ENCODE assay signal across 10 mouse cellular contexts in genomic region chr7:45343543-45343942, GRCm38 (mm10). TPM values are rescaled to one million over a fixed set of nuclear protein-coding genes. Genes with fewer than 3 reads are reported as not detected.
A peak's percentile ranks its signal among the peaks of the same experiment; 100 is the strongest.
DNase-seq lines count a peak whose midpoint lies in the region; ATAC-seq and TF ChIP-seq lines count a peak whose summit lies in the region.
"Had no signal": no experiment of that assay in that cellular context is flagged by ENCODE, and none has a peak within 500 bp of the region (broad histone marks: within the 10 kb centered on the region; RNA-seq: fewer than 3 reads in every experiment).

No protein-coding gene starts in this region.

- no peak for DNase-seq in forebrain, postnatal 0 days
- DNase-seq in lung, postnatal 14 days: peak; percentile 15
- DNase-seq in lung, postnatal 25 days (ENCODE audit: low spot score): no peak
- DNase-seq in G1E (ENCODE audit: low spot score): no peak
- DNase-seq in stomach, postnatal 0 days (ENCODE audit: low spot score): peak; percentile 43
- DNase-seq in layer of hippocampus, adult 8-10 months (ENCODE audit: low spot score in 2 of 2): no peak

- no peak overlapping the region for H3K27ac ChIP-seq in forebrain, postnatal 0 days (ENCODE audit: low read depth, low read length)
- no peak overlapping the region for H3K27ac ChIP-seq in forebrain, embryonic 13.5 days
- no peak overlapping the region for H3K27ac ChIP-seq in stomach, postnatal 0 days (replicated peaks)
- H3K27ac ChIP-seq in forebrain, embryonic 15.5 days (replicated peaks): no peak overlapping the region
- H3K27ac ChIP-seq: lung, embryonic 15.5 days; neural tube, embryonic 13.5 days had no signal

- no peak overlapping the region for H3K4me2 ChIP-seq in forebrain, postnatal 0 days (ENCODE audit: low read depth)
- H3K4me2 ChIP-seq in forebrain, embryonic 13.5 days: no peak overlapping the region
- H3K4me2 ChIP-seq in stomach, postnatal 0 days (replicated peaks; ENCODE audit: low read depth): no peak overlapping the region
- H3K4me2 ChIP-seq in forebrain, embryonic 15.5 days (replicated peaks): no peak overlapping the region
- H3K4me2 ChIP-seq: lung, embryonic 15.5 days; neural tube, embryonic 13.5 days had no signal

- no peaks in the 10 kb centered on the region for H3K4me1 ChIP-seq in forebrain, postnatal 0 days (ENCODE audit: insufficient read depth)
- H3K4me1 ChIP-seq in forebrain, embryonic 13.5 days: peaks cover 28% of the 10 kb centered on the region
- peaks cover 34% of the 10 kb centered on the region for H3K4me1 ChIP-seq in G1E (ENCODE audit: insufficient read depth, low read depth, low read length)
- peaks cover 15% of the 10 kb centered on the region; the same call in 1 of the 2 replicates for H3K4me1 ChIP-seq in stomach, postnatal 0 days (replicated peaks; ENCODE audit: control insufficient read depth, insufficient read depth)
- peaks cover 29% of the 10 kb centered on the region for H3K4me1 ChIP-seq in forebrain, embryonic 15.5 days

- no peaks in the 10 kb centered on the region for H3K9me3 ChIP-seq in forebrain, postnatal 0 days (ENCODE audit: low read length)
- H3K9me3 ChIP-seq in forebrain, embryonic 13.5 days (replicated peaks): no peaks in the 10 kb centered on the region
- no peaks in the 10 kb centered on the region for H3K9me3 ChIP-seq in G1E (replicated peaks)
- no peaks in the 10 kb centered on the region for H3K9me3 ChIP-seq in stomach, postnatal 0 days (ENCODE audit: control insufficient read depth, low read length)
- H3K9me3 ChIP-seq in forebrain, embryonic 15.5 days: no peaks in the 10 kb centered on the region
- H3K9me3 ChIP-seq: lung, embryonic 15.5 days; neural tube, embryonic 13.5 days had no signal

- peak; percentile 38 for TF ChIP-seq CTCF in forebrain, postnatal 0 days (IDR thresholded peaks at IDR 0.05; ENCODE audit: low read depth)
- TF ChIP-seq CTCF in G1E (IDR thresholded peaks at IDR 0.05; ENCODE audit: low read depth, low read length): 0 out of 2 replicates have a peak, but pooled peaks have one; percentile 20
- peak; percentile 60 for TF ChIP-seq CTCF in stomach, postnatal 0 days (IDR thresholded peaks at IDR 0.05; ENCODE audit: low read depth)

- no peak overlapping the region for H3K4me3 ChIP-seq in forebrain, postnatal 0 days (ENCODE audit: low read depth, low read length)
- no peak overlapping the region for H3K4me3 ChIP-seq in forebrain, embryonic 13.5 days
- H3K4me3 ChIP-seq in G1E (ENCODE audit: low read depth, low read length): no peak overlapping the region
- no peak overlapping the region for H3K4me3 ChIP-seq in stomach, postnatal 0 days (ENCODE audit: low read depth, low read length)
- no peak overlapping the region for H3K4me3 ChIP-seq in forebrain, embryonic 15.5 days
- H3K4me3 ChIP-seq: lung, embryonic 15.5 days; neural tube, embryonic 13.5 days had no signal

- peaks cover 5% of the 10 kb centered on the region; the same call in 1 of the 2 replicates for H3K27me3 ChIP-seq in forebrain, postnatal 0 days (ENCODE audit: insufficient read depth, low read length)
- peaks cover 3% of the 10 kb centered on the region; the same call in 1 of the 2 replicates for H3K27me3 ChIP-seq in forebrain, embryonic 13.5 days
- H3K27me3 ChIP-seq in G1E (ENCODE audit: insufficient read depth, low read length): peaks cover 42% of the 10 kb centered on the region
- no peaks in the 10 kb centered on the region for H3K27me3 ChIP-seq in stomach, postnatal 0 days (ENCODE audit: control insufficient read depth, insufficient read depth, low read length)
- H3K27me3 ChIP-seq in forebrain, embryonic 15.5 days: peaks cover 5% of the 10 kb centered on the region; the same call in 1 of the 2 replicates
- H3K27me3 ChIP-seq: lung, embryonic 15.5 days had no signal

- WGBS in forebrain, postnatal 0 days: 30% methylated on average over 13 of the region's 13 CpGs
- 32% methylated on average over 12 of the region's 13 CpGs for WGBS in forebrain, embryonic 13.5 days
- 28% methylated on average over 13 of the region's 13 CpGs for WGBS in stomach, postnatal 0 days
- WGBS in forebrain, embryonic 15.5 days: 27% methylated on average over 13 of the region's 13 CpGs

- H3K9ac ChIP-seq in forebrain, postnatal 0 days: no peak overlapping the region
- no peak overlapping the region for H3K9ac ChIP-seq in forebrain, embryonic 13.5 days
- no peak overlapping the region for H3K9ac ChIP-seq in stomach, postnatal 0 days (ENCODE audit: low read length)
- H3K9ac ChIP-seq in forebrain, embryonic 15.5 days (replicated peaks): no peak overlapping the region
- H3K9ac ChIP-seq: lung, embryonic 15.5 days; neural tube, embryonic 13.5 days had no signal

- no peak for ATAC-seq in forebrain, postnatal 0 days
- no peak for ATAC-seq in forebrain, embryonic 13.5 days
- no peak for ATAC-seq in G1E (ENCODE audit: extremely low read depth, insufficient number of reproducible peaks, low FRiP score, poor library complexity, severe bottlenecking)
- no peak for ATAC-seq in stomach, postnatal 0 days (ENCODE audit: low FRiP score, low TSS enrichment)
- ATAC-seq in forebrain, embryonic 15.5 days (replicated peaks): no peak

- no peak for TF ChIP-seq EP300 in stomach, postnatal 0 days (optimal IDR thresholded peaks at IDR 0.05)

- H3K36me3 ChIP-seq in forebrain, postnatal 0 days (ENCODE audit: insufficient read depth): peaks cover 48% of the 10 kb centered on the region
- H3K36me3 ChIP-seq in forebrain, embryonic 13.5 days (ENCODE audit: poor library complexity, severe bottlenecking): peaks cover 31% of the 10 kb centered on the region
- H3K36me3 ChIP-seq in G1E (replicated peaks): no peaks in the 10 kb centered on the region
- H3K36me3 ChIP-seq in stomach, postnatal 0 days (ENCODE audit: control insufficient read depth, insufficient read depth, low read length): no peaks in the 10 kb centered on the region
- H3K36me3 ChIP-seq in forebrain, embryonic 15.5 days: peaks cover 32% of the 10 kb centered on the region
- H3K36me3 ChIP-seq: lung, embryonic 15.5 days had no signal

RNA-seq across cellular contexts. Expression of gene Hrc, which starts 8.5 kb away (rescaled TPM):
- total RNA-seq in forebrain, postnatal 0 days (2014; rRNA removed): 0.46 and 0.52 TPM in 2 replicates
- not detected in 2 replicates for polyA plus RNA-seq in forebrain, postnatal 0 days (2015; fragmentation: Nextera tagmentation; extraction: Ambion mirVana)
- 0.06 TPM in 1 of 2 replicates, not detected in the other for polyA plus RNA-seq in forebrain, embryonic 13.5 days (2015; fragmentation: Nextera tagmentation; extraction: Ambion mirVana)
- total RNA-seq in G1E (2014; fragmentation: Nextera tagmentation): not detected in 2 replicates
- total RNA-seq in G1E (2017): 0.06 and 0.16 TPM in 2 replicates
- polyA plus RNA-seq in G1E (2012): not detected in 2 replicates
- polyA plus RNA-seq in stomach, postnatal 0 days (2015; fragmentation: Nextera tagmentation; extraction: Ambion mirVana): 0.80 and 0.85 TPM in 2 replicates
- polyA plus RNA-seq in forebrain, embryonic 15.5 days (2015; fragmentation: Nextera tagmentation; extraction: Ambion mirVana): 0.10 and 0.23 TPM in 2 replicates
- under 1 TPM in 2 of 4 experiments, not detected in 2; 0.21 to 0.39 TPM for total RNA-seq in layer of hippocampus, adult 8-10 months (2022)

RNA-seq across cellular contexts. Expression of gene Trpm4, which starts 10.0 kb away (rescaled TPM):
- 17.1 and 17.5 TPM in 2 replicates for total RNA-seq in forebrain, postnatal 0 days (2014; rRNA removed)
- 8.9 and 9.4 TPM in 2 replicates for polyA plus RNA-seq in forebrain, postnatal 0 days (2015; fragmentation: Nextera tagmentation; extraction: Ambion mirVana)
- 5.0 and 6.4 TPM in 2 replicates for polyA plus RNA-seq in forebrain, embryonic 13.5 days (2015; fragmentation: Nextera tagmentation; extraction: Ambion mirVana)
- total RNA-seq in G1E (2014; fragmentation: Nextera tagmentation) (not detected in 2 replicates), G1E (2017) (0.23 and 0.49 TPM in 2 replicates)
- 0.11 and 0.21 TPM in 2 replicates for polyA plus RNA-seq in G1E (2012)
- 22.7 and 23.7 TPM in 2 replicates for polyA plus RNA-seq in stomach, postnatal 0 days (2015; fragmentation: Nextera tagmentation; extraction: Ambion mirVana)
- polyA plus RNA-seq in forebrain, embryonic 15.5 days (2015; fragmentation: Nextera tagmentation; extraction: Ambion mirVana): 9.3 and 11.0 TPM in 2 replicates
- 10 to 100 TPM; 16.0 to 25.6 (median 19.4) TPM for total RNA-seq in layer of hippocampus, adult 8-10 months (2022)

RNA-seq across cellular contexts. Expression of gene Ppfia3, which starts 23.3 kb away (rescaled TPM):
- total RNA-seq in forebrain, postnatal 0 days (2014; rRNA removed): 76.5 and 81.0 TPM in 2 replicates
- 21.7 and 26.0 TPM in 2 replicates for polyA plus RNA-seq in forebrain, postnatal 0 days (2015; fragmentation: Nextera tagmentation; extraction: Ambion mirVana)
- polyA plus RNA-seq in forebrain, embryonic 13.5 days (2015; fragmentation: Nextera tagmentation; extraction: Ambion mirVana): 12.0 and 12.7 TPM in 2 replicates
- total RNA-seq in G1E (2014; fragmentation: Nextera tagmentation) (1.4 and 1.5 TPM in 2 replicates), G1E (2017) (0.41 and 0.71 TPM in 2 replicates)
- polyA plus RNA-seq in G1E (2012): 1.2 and 1.4 TPM in 2 replicates
- polyA plus RNA-seq in stomach, postnatal 0 days (2015; fragmentation: Nextera tagmentation; extraction: Ambion mirVana): 6.0 and 7.1 TPM in 2 replicates
- 18.3 and 20.1 TPM in 2 replicates for polyA plus RNA-seq in forebrain, embryonic 15.5 days (2015; fragmentation: Nextera tagmentation; extraction: Ambion mirVana)
- total RNA-seq in layer of hippocampus, adult 8-10 months (2022): 100 to 1,000 TPM; 123 to 143 (median 133) TPM

RNA-seq across cellular contexts. Expression of gene Lin7b, which starts 26.8 kb away (rescaled TPM):
- 32.2 and 47.3 TPM in 2 replicates for total RNA-seq in forebrain, postnatal 0 days (2014; rRNA removed)
- 36.8 and 39.8 TPM in 2 replicates for polyA plus RNA-seq in forebrain, postnatal 0 days (2015; fragmentation: Nextera tagmentation; extraction: Ambion mirVana)
- polyA plus RNA-seq in forebrain, embryonic 13.5 days (2015; fragmentation: Nextera tagmentation; extraction: Ambion mirVana): 2.9 and 4.5 TPM in 2 replicates
- not detected in 2 replicates for total RNA-seq in G1E (2014; fragmentation: Nextera tagmentation)
- total RNA-seq in G1E (2017): 2.0 and 3.8 TPM in 2 replicates
- polyA plus RNA-seq in G1E (2012): 0.86 and 1.1 TPM in 2 replicates
- polyA plus RNA-seq in stomach, postnatal 0 days (2015; fragmentation: Nextera tagmentation; extraction: Ambion mirVana): 5.9 and 6.1 TPM in 2 replicates
- polyA plus RNA-seq in forebrain, embryonic 15.5 days (2015; fragmentation: Nextera tagmentation; extraction: Ambion mirVana): 9.1 and 10.5 TPM in 2 replicates
- 100 to 1,000 TPM; 131 to 156 (median 140) TPM for total RNA-seq in layer of hippocampus, adult 8-10 months (2022)

RNA-seq across cellular contexts. Expression of gene Snrnp70, which starts 52.0 kb away (rescaled TPM):
- 247 and 310 TPM in 2 replicates for total RNA-seq in forebrain, postnatal 0 days (2014; rRNA removed)
- polyA plus RNA-seq in forebrain, postnatal 0 days (2015; fragmentation: Nextera tagmentation; extraction: Ambion mirVana): 116 and 124 TPM in 2 replicates
- polyA plus RNA-seq in forebrain, embryonic 13.5 days (2015; fragmentation: Nextera tagmentation; extraction: Ambion mirVana): 250 and 254 TPM in 2 replicates
- total RNA-seq in G1E (2014; fragmentation: Nextera tagmentation) (154 and 174 TPM in 2 replicates), G1E (2017) (319 and 333 TPM in 2 replicates)
- polyA plus RNA-seq in G1E (2012): 754 and 1,054 TPM in 2 replicates
- 73.7 and 78.8 TPM in 2 replicates for polyA plus RNA-seq in stomach, postnatal 0 days (2015; fragmentation: Nextera tagmentation; extraction: Ambion mirVana)
- polyA plus RNA-seq in forebrain, embryonic 15.5 days (2015; fragmentation: Nextera tagmentation; extraction: Ambion mirVana): 220 and 231 TPM in 2 replicates
- 100 to 1,000 TPM; 387 to 503 (median 439) TPM for total RNA-seq in layer of hippocampus, adult 8-10 months (2022)

Comparison
In these comparisons a context has a peak if more than half of its experiments do, and no peak if none do; other contexts are left out.
1. DNase-seq: peak in lung, postnatal 14 days (single experiment) and stomach, postnatal 0 days (single experiment); none in forebrain, postnatal 0 days (single experiment), lung, postnatal 25 days (single experiment), G1E (single experiment) and layer of hippocampus, adult 8-10 months (0 of 2).
2. Peak in every context shown above with its lines, with median percentiles within 50 percentile points of each other: CTCF ChIP-seq.